Mouse (Mus musculus): ENCODE data around the gene Mras. TPM values are rescaled to one million over a fixed set of nuclear protein-coding genes. Genes with fewer than 3 reads are reported as not detected.

Gene Mras
- total and polyA plus RNA-seq, 3 experiments: 0.17 TPM; not detected in 2

DNA sequence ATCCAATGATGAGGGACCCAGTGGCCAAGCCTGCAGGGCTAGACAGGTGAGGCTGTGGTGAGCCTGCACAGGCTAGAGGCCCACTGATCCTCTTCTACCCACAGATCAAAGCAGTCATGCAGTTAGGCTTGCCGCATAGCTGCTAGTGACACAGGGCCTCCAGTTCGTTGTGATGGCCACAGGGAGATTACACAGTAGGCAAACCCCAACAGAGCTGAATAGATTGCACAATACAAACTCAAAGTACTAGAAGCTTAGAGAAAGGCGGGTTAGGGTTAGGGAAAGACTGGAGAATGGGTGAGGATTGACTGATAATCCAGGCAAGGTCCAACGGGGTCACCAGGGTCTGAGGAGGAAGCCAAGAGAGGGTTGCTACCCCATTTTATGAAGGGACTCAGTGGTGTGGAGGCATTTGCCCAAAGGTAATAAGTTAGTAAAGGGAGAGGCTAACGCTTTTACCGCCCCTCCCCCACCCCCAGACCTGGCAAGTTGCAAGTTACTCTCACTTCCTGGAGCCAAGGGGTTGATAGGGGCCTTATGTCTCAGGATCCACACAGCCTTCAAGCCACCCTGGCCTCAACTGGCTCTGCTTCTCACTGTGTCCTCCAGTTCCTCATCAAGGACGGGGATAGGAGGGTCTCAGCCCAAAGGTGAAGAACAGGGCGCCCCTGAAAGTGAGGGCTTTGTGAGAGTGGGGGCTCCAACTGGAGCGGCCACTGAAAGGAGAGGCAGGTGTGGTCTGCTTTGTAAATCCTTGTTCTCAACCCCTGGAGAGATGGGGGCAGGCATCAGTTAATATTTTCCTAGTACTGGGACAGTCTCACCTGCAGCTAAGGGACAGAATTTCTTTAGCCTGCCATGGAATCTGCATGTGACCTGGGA is 13.2 kb downstream of the Mras start:
- H3K27me3 ChIP-seq (ENCODE audit: control insufficient read depth in 1 of 2, insufficient read depth in 2 of 2, low read length in 2 of 2): peaks cover 0 to 20% of the 10 kb centered on the region in 2 experiments; a peak in 3 of 4 replicates
- no peaks in the 10 kb centered on the region for H3K79me2 ChIP-seq (ENCODE audit: control insufficient read depth, insufficient read depth, low read length, poor library complexity)
- H3K36me3 ChIP-seq (ENCODE audit: control insufficient read depth in 1 of 2, insufficient read depth in 2 of 2, low read length in 2 of 2): no peaks in the 10 kb centered on the region
- H3K4me1 ChIP-seq (ENCODE audit: control insufficient read depth in 1 of 2, insufficient read depth in 2 of 2, low read length in 2 of 2): no peaks in the 10 kb centered on the region
- no peak overlapping the region for H3K9ac ChIP-seq (ENCODE audit: control insufficient read depth, low read depth, low read length, poor library complexity, severe bottlenecking)
- no peaks in the 10 kb centered on the region for H3K9me3 ChIP-seq (replicated peaks; ENCODE audit: insufficient read depth, low read length)
- no peak for DNase-seq (ENCODE audit: low read depth, low spot score)
- no peak overlapping the region for H3K4me3 ChIP-seq (ENCODE audit: control insufficient read depth in 1 of 2, insufficient read depth in 1 of 2, low read depth in 2 of 2, low read length in 2 of 2)
- TF ChIP-seq MYB (IDR thresholded peaks at IDR 0.05; ENCODE audit: low read depth, low read length): no peak
- no peak for TF ChIP-seq ZC3H11A (IDR thresholded peaks at IDR 0.05; ENCODE audit: low read depth, low read length)
- no peak for TF ChIP-seq NELFE (IDR thresholded peaks at IDR 0.05; ENCODE audit: low read depth, low read length)
- no peak for TF ChIP-seq TBP (IDR thresholded peaks at IDR 0.05; ENCODE audit: low read depth, low read length)
- TF ChIP-seq POLR2AphosphoS5 (IDR thresholded peaks at IDR 0.05; ENCODE audit: borderline replicate concordance, low read depth, low read length): no peak
- TF ChIP-seq KAT2A (conservative IDR thresholded peaks at IDR 0.05; ENCODE audit: low read depth, low read length): no peak
- TF ChIP-seq USF1 (IDR thresholded peaks at IDR 0.05; ENCODE audit: low read depth, low read length): no peak
- no peak for TF ChIP-seq ETS1 (IDR thresholded peaks at IDR 0.05; ENCODE audit: low read depth, low read length)
- TF ChIP-seq GABPA (IDR thresholded peaks at IDR 0.05; ENCODE audit: low read depth, low read length): no peak
- no peak for TF ChIP-seq ZMIZ1 (IDR thresholded peaks at IDR 0.05; ENCODE audit: low read depth, low read length)
- TF ChIP-seq POLR2AphosphoS2 (IDR thresholded peaks at IDR 0.05; ENCODE audit: low read length): no peak
- no peak for TF ChIP-seq RCOR1 (IDR thresholded peaks at IDR 0.05; ENCODE audit: low read depth, low read length)
- no peak for TF ChIP-seq CHD2 (IDR thresholded peaks at IDR 0.05; ENCODE audit: low read length)
- TF ChIP-seq MAX (IDR thresholded peaks at IDR 0.05; ENCODE audit: low read length): no peak
- TF ChIP-seq TCF12 (IDR thresholded peaks at IDR 0.05; ENCODE audit: low read depth, low read length): no peak
- TF ChIP-seq JUND (IDR thresholded peaks at IDR 0.05; ENCODE audit: low read depth, low read length): no peak
- no peak for TF ChIP-seq ZKSCAN1 (IDR thresholded peaks at IDR 0.05; ENCODE audit: low read depth, low read length)
- no peak for TF ChIP-seq SIN3A (IDR thresholded peaks at IDR 0.05; ENCODE audit: low read length)
- no peak overlapping the region for H3K27ac ChIP-seq (ENCODE audit: control insufficient read depth, low read depth, low read length)

DNA sequence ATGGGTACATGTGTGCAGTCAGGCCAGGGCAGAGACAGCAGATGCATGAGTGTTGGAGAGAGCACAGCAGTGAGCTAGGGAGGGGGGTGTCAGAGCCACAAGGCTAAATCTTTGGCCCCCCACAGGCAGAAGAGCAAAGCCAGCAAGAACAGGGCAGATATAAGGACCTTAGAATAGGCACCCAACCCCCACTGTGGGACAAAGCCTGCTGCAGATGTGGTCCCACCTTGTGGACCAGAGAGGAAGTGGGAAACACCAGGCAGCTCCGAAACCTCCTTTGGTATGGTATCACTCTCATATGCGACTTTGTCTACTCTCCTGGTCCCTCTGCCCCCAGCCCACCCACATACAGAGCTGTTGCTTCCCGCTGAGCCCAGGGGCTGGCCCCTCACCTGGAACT is 15.3 kb downstream of the Mras start:
- H3K36me3 ChIP-seq (ENCODE audit: control insufficient read depth in 1 of 2, insufficient read depth in 2 of 2, low read length in 2 of 2): no peaks in the 10 kb centered on the region
- no peaks in the 10 kb centered on the region for H3K4me1 ChIP-seq (ENCODE audit: control insufficient read depth in 1 of 2, insufficient read depth in 2 of 2, low read length in 2 of 2)
- DNase-seq (ENCODE audit: low read depth, low spot score): no peak
- no peaks in the 10 kb centered on the region for H3K79me2 ChIP-seq (ENCODE audit: control insufficient read depth, insufficient read depth, low read length, poor library complexity)
- no peaks in the 10 kb centered on the region for H3K9me3 ChIP-seq (replicated peaks; ENCODE audit: insufficient read depth, low read length)
- no peak overlapping the region for H3K9ac ChIP-seq (ENCODE audit: control insufficient read depth, low read depth, low read length, poor library complexity, severe bottlenecking)
- H3K27ac ChIP-seq (ENCODE audit: control insufficient read depth, low read depth, low read length): no peak overlapping the region
- peaks cover 0 to 18% of the 10 kb centered on the region in 2 experiments; a peak in 3 of 4 replicates for H3K27me3 ChIP-seq (ENCODE audit: control insufficient read depth in 1 of 2, insufficient read depth in 2 of 2, low read length in 2 of 2)
- H3K4me3 ChIP-seq (ENCODE audit: control insufficient read depth in 1 of 2, insufficient read depth in 1 of 2, low read depth in 2 of 2, low read length in 2 of 2): no peak overlapping the region
- no peak for TF ChIP-seq ZMIZ1 (IDR thresholded peaks at IDR 0.05; ENCODE audit: low read depth, low read length)
